Mouse (Mus musculus): ENCODE measurements around the gene Fam187b.

The Fam187b gene

GRCm38 (mm10) chr7:30958109-30958865 lies 15.3 kb upstream of the Fam187b start:
- no peak for DNase-seq (ENCODE audit: low read depth, low spot score)

GRCm38 (mm10) chr7:30958866-30959487 lies 14.6 kb upstream of the Fam187b start:
- DNase-seq (ENCODE audit: low read depth, low spot score) = no peak

- no peak for DNase-seq (ENCODE audit: low read depth, low spot score)
Measured at GRCm38 (mm10) chr7:30959786-30960349, 13.7 kb upstream of the Fam187b start.

- DNase-seq (ENCODE audit: low read depth, low spot score) = no peak
Measured at GRCm38 (mm10) chr7:30962862-30963261, 10.7 kb upstream of the Fam187b start.

GRCm38 (mm10) chr7:30964366-30964765 lies 9.2 kb upstream of the Fam187b start:
- DNase-seq (ENCODE audit: low read depth, low spot score) = no peak

GRCm38 (mm10) chr7:30965677-30966076 lies 7.9 kb upstream of the Fam187b start:
- DNase-seq (ENCODE audit: low read depth, low spot score) = no peak

- no peak for DNase-seq (ENCODE audit: low read depth, low spot score)
Measured at GRCm38 (mm10) chr7:30966657-30967056, 6.9 kb upstream of the Fam187b start.

GRCm38 (mm10) chr7:30968611-30969010 lies 5.0 kb upstream of the Fam187b start:
- DNase-seq (ENCODE audit: low read depth, low spot score) = no peak

- no peak for DNase-seq (ENCODE audit: low read depth, low spot score)
Measured at GRCm38 (mm10) chr7:30969174-30969573, 4.4 kb upstream of the Fam187b start.

GRCm38 (mm10) chr7:30971901-30972300 lies 1.7 kb upstream of the Fam187b start:
- no peak for DNase-seq (ENCODE audit: low read depth, low spot score)

- no peak for DNase-seq (ENCODE audit: low read depth, low spot score)
Measured at GRCm38 (mm10) chr7:30972426-30973250, 952 bp upstream of the Fam187b start.

GRCm38 (mm10) chr7:30973251-30973500 lies 414 bp upstream of the Fam187b start, which contains the start of gene Lsr:
Lsr (minus strand) TSS chr7:30973464.
- DNase-seq (ENCODE audit: low read depth, low spot score) = no peak

- no peak for DNase-seq (ENCODE audit: low read depth, low spot score)
Measured at GRCm38 (mm10) chr7:30981703-30982102, 8.1 kb downstream of the Fam187b start.

GRCm38 (mm10) chr7:30985357-30985756 lies 11.8 kb downstream of the Fam187b start:
- no peak for DNase-seq (ENCODE audit: low read depth, low spot score)

- DNase-seq (ENCODE audit: low read depth, low spot score) = no peak
Measured at GRCm38 (mm10) chr7:30988519-30989162, 15.1 kb downstream of the Fam187b start.

GRCm38 (mm10) chr7:30992148-30992547 lies 18.6 kb downstream of the Fam187b start:
- DNase-seq (ENCODE audit: low read depth, low spot score) = no peak

GRCm38 (mm10) chr7:30993986-30994385 lies 20.4 kb downstream of the Fam187b start:
- DNase-seq (ENCODE audit: low read depth, low spot score) = no peak

GRCm38 (mm10) chr7:30996491-30996890 lies 22.9 kb downstream of the Fam187b start:
- no peak for DNase-seq (ENCODE audit: low read depth, low spot score)

GRCm38 (mm10) chr7:31000505-31001020 lies 27.0 kb downstream of the Fam187b start:
- DNase-seq (ENCODE audit: low read depth, low spot score) = peak; percentile 8

GRCm38 (mm10) chr7:31002650-31003049 lies 29.1 kb downstream of the Fam187b start:
- no peak for DNase-seq (ENCODE audit: low read depth, low spot score)

- no peak for DNase-seq (ENCODE audit: low read depth, low spot score)
Measured at GRCm38 (mm10) chr7:31007775-31008174, 34.2 kb downstream of the Fam187b start.

- no peak for DNase-seq (ENCODE audit: low read depth, low spot score)
Measured at GRCm38 (mm10) chr7:31008175-31008574, 34.6 kb downstream of the Fam187b start.

Measured in retina, adult 2 months (tissue).